Mouse (Mus musculus) small intestine, adult 2 months (tissue): ENCODE data around the gene Zfhx3.

Source experiments
- CTCF ChIP-seq: fragments of 200-500 bp; IDR thresholded peaks from 2 replicates; pipeline ENCODE4 v1.5.1; 2012; ENCODE audit warnings: low read depth, mild to moderate bottlenecking, control low read depth, inconsistent platforms, low read length, moderate library complexity, mixed read lengths; ENCODE audit not compliant: insufficient replicate concordance, insufficient read length; ENCODE audit errors: extremely low read depth
- POLR2A ChIP-seq: fragments of 200-500 bp; IDR thresholded peaks from 2 replicates; pipeline ENCODE4 v1.6.1; 2012; ENCODE audit warnings: low read depth, mild to moderate bottlenecking, control low read depth, inconsistent platforms, low read length, moderate library complexity

- TF ChIP-seq POLR2A (no peak), CTCF (no peak)
These were observed 136.3 kb downstream of the Zfhx3 start for GRCm38 (mm10) chr8:108078726-108079125.
